Mouse (Mus musculus) spleen, postnatal 14 days (tissue): ENCODE results near the gene Ttc30a1.
"Not testable (repeated sequence)": the region's sequence is repeated elsewhere in the genome, so short reads cannot be mapped to it uniquely, and the experiment has no call there.

ENCODE experiments used
- DNase-seq, 2 experiments: peaks; one replicate each; pipeline ENCODE4 v3.0.0; 2021 to 2022; ENCODE audit warnings: low spot score in 2 of 2

The Ttc30a1 gene

GRCm38 (mm10) chr2:75983091-75983490 lies 1.3 kb upstream of the Ttc30a1 start:
- no peak for DNase-seq

GRCm38 (mm10) chr2:75982626-75983025 lies 859 bp upstream of the Ttc30a1 start:
- DNase-seq: no peak

DNA sequence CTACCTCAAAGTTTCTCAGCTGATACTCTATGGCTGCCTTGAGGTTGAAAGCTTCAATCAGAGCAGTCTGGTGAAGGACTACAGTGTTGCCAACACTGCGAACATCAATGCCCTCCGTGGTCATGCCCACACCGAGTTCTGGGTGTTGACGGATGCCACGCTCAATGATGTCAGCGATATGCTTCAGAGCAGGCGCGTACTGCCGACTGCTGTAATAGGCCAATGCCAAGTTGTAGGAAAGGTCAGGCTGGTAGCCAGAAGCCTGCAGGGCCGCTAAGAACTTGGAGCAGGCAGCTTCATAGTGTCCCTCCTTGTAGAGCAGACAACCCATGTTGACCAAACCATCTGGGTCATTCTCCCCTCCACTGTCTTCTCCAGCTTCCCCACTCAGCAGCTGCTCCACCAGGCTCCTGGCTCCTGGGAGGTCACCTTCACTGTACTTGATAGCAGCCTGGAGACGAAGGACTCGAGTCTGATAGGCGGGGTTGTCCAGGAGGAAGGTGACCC lies 781 bp downstream of the Ttc30a1 start:
- not testable (repeated sequence) for DNase-seq

DNA sequence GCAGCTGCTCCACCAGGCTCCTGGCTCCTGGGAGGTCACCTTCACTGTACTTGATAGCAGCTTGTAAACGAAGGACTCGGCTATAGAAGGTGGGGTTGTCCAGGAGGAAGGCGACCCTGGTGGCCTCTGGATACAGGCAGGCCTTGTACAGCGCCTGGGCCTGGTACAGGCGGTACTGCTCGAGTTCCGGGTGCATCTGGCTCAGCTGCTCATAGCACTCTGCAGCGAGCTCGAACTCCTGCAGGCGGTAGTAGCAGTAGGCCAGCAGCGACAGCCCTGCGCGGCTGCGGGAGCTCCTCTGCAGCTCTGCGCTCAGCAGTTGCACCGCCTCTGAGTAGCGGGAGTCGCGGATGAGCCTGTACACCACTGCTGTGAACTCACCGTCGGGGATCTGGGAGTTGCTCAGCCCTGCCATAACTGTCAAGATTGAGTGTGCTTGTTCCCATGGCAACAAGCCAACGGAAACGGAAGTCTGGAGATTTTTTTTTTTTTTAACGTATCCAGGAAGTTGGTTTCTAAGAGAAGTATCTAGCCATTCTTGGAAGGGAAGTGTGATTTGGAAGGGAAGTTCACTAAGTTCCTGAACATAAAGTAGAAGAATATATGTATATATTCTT lies 3.9 kb downstream of the Ttc30a1 start, which contains the start of gene Ttc30a2:
Gene Ttc30a2 (minus strand): TSS at position 419 of the 617 bp plus-strand sequence.
- not testable (repeated sequence) for DNase-seq

GRCm38 (mm10) chr2:75976070-75976469 lies 5.7 kb downstream of the Ttc30a1 start:
- not testable (repeated sequence) for DNase-seq

DNA sequence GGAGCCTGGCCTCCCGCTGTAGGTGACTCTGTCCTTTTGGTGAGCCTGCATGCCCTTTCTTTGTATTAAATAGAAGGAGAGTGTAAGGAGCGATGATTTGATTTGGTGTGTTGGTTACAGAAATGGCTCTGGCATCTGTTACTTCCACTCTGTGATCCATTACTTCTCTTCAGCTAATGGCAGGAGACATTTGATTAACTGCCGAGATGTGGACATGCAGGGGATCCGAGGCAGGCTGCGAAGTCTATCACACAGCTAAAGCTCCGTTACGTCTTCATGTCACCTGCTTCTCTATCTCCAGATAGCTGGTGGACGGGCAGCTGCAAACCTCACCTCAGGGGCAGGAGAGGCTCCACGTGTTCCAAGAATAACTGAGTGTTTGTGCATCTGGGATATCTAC lies 7.6 kb downstream of the Ttc30a1 start:
- DNase-seq: no peak

DNA sequence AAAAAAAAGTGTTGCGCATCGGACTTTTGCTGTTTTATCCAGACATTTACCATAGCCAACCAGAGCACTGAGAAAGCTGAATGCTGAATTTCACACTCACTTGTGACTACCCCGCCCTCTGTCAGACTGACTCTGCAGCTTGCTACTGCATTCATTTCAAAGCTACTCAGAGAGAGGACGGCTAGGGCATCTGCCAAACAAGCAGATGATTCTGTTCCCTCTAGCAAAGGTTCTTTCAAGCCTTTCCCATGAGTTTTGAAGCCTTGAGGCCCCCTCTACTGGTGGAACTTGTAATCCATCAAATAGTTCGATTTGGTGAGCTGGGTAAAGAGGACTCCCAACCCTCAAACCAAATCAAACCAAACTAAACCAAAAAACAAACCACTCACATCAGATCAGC lies 16.8 kb downstream of the Ttc30a1 start:
- DNase-seq: peak in 1 of 2 experiments; percentile 24

DNA sequence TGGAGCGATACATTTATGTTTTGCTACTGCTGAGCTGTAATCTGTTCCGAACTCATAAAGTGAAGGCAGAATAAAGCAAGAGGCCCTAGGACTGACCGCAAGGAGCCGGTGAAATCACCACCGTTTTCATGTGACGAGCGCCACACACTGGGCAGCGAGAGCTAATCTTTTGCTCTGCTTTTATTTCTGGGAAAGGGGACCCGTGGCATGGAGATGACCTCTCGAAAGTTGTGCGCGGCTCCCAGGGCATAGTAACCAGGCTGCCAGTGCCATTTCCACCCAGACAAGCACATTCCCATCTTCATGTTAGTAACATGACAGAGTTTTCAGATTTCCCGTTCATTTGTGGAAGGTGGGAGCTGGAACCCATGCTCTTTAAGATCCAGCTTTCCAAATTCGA lies 17.3 kb downstream of the Ttc30a1 start:
- peak in 1 of 2 experiments; percentile 13 for DNase-seq

DNA sequence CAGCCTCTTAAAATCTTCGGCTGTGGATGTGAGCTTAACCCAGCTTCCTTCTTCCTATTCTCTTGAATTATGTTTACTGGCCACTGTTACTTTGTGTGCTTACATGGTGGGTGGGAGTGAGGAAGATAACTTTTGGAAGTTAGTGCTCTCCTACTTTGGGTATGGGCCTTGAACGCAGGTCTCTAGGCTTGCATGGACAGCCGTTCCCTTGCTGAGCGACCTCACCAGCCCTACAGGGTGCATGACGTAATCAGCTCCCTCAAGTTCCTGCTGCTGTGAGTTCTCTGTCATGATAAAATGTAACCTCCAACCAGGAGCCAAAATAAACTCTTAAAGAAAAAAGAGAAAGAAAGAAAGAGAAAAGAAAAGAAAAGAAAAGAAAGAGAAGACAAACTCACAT lies 17.7 kb downstream of the Ttc30a1 start:
- DNase-seq: no peak

GRCm38 (mm10) chr2:75963211-75963840 lies 18.4 kb downstream of the Ttc30a1 start:
- no peak for DNase-seq

- no peak for DNase-seq
Observed at GRCm38 (mm10) chr2:75960366-75961330, 21.1 kb downstream of the Ttc30a1 start.

DNA sequence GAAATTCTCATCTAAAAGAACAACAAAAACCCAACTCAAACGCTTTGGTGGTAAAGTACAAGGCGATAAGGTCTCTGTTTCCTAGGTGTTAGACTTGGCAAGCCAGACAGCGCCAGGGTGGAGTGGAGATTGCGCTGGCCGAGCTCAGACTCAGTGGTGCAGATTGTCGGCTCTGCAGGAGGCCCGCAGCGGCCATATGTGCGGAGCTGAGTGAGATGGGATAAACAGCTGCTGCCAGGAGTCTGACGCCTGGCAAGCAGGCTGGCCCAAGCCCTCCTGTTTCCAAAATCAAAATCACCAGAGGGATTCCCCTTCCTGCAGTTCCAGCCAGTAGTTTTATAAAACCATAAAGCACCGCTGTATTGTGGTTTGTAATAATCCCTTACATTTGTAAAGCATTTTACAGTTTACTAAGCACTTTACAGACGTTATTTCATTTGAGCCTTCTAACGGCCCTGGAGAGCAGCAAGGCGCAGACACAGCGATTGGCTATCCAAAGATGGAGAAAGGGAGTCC lies 21.9 kb downstream of the Ttc30a1 start:
- no peak for DNase-seq

DNA sequence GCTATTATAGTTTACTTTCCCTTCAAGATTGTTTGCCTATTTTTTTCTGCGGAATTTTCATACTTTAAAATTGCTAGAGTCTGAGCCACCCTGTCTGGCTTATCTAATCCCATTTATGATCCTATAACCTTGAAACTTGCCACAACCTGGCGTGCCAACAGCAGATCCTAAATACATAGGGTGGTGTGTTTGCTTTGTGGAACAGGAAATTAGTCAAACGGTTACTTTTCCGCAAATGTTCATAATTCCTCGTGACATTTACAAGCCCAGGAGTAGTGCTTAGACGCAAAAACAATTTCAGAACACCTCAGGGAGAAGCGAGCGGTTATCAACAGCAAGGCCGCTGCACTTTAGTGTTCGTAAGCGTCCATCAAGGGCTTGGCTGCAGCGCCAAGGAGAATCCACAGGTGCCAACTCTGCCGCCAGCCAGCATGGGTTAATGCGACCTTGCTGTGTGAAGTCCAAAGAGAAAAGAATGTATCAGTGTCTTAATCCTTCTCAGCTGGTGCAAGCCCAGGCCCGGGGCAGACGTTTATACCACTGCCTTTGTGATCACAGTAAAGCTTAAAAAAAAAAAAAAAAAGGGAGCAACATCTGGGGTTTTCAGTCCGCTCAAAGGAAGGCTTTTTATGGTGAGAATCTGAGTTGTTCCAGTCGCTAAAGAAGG lies 22.5 kb downstream of the Ttc30a1 start:
- DNase-seq: no peak

- no peak for DNase-seq
Observed at GRCm38 (mm10) chr2:75955709-75956108, 26.1 kb downstream of the Ttc30a1 start.

- DNase-seq: no peak
Observed at GRCm38 (mm10) chr2:75953320-75953719, 28.4 kb downstream of the Ttc30a1 start.

DNA sequence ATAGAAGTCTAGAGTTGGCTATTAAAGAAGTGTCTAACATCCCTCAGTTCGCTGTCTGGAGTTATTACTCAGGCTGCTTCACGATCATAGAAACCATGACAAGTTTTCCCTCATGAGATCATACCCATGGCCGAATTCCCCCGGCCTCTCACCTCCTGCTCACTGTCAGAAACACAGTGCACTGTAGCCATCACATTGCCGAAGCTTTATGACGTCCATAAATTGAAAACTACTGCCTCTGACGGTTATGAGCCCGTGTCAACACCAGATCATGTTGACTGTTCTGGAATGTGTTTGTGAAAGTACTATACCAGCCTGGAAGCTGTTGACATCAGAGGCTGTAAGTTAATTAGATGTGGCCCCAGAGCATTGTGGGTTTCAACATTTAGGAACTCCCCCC lies 31.1 kb downstream of the Ttc30a1 start:
- DNase-seq: no peak

- peak in 1 of 2 experiments; percentile 51 for DNase-seq
Observed at GRCm38 (mm10) chr2:75938117-75939063, 43.4 kb downstream of the Ttc30a1 start, which contains the start of gene Ttc30b. Ttc30b (minus strand) TSS chr2:75938585.

- not testable (repeated sequence) for DNase-seq
Observed at GRCm38 (mm10) chr2:75937520-75938116, 44.1 kb downstream of the Ttc30a1 start.

- DNase-seq: not testable (repeated sequence)
Observed at GRCm38 (mm10) chr2:75936685-75937084, 45.1 kb downstream of the Ttc30a1 start.

DNA sequence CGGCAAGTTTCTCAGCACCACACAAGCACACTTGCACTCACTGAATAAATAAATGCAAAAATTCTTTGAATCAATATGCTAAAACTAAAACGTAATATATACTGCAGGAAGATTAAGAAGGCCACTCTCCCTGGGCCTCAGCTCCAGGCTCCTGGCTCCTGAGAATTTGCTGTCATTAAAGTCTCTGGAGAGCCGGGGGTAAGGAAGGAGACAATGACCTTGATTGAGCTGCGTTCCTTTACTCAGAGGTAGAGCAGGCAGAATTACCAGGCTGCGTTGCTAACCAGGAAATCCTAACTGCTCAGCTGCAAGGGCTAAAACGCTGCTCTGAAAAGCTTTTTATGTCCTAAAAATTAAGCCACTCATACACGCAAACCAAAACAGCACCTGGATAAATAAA lies 48.2 kb downstream of the Ttc30a1 start:
- DNase-seq: no peak
